Mouse (Mus musculus) olfactory bulb, adult 2 months (tissue): ENCODE measurements around the gene Spock1. TPM values are rescaled to one million over a fixed set of nuclear protein-coding genes. Genes with fewer than 3 reads are reported as not detected.

Source experiments
- H3K27ac ChIP-seq: fragments of 200-500 bp; 2 replicates; pipeline ENCODE4 v1.5.1; 2012; ENCODE audit warnings: low read depth, low read length; ENCODE audit not compliant: insufficient read depth
- H3K4me1 ChIP-seq: fragments of 200-500 bp; 2 replicates; pipeline ENCODE4 v1.6.1; 2012; ENCODE audit warnings: low read length; ENCODE audit not compliant: control insufficient read depth, insufficient read depth
- H3K4me3 ChIP-seq: fragments of 200-500 bp; 2 replicates; pipeline ENCODE4 v1.5.1; 2012; ENCODE audit warnings: mild to moderate bottlenecking, low read depth, low read length, moderate library complexity; ENCODE audit not compliant: insufficient read depth
- CTCF ChIP-seq: fragments of 200-500 bp; IDR thresholded peaks from 2 replicates; pipeline ENCODE4 v1.5.1; 2012; ENCODE audit warnings: low read depth, mild to moderate bottlenecking, low read length, moderate library complexity; ENCODE audit not compliant: insufficient read depth
- POLR2A ChIP-seq: fragments of 200-500 bp; IDR thresholded peaks from 2 replicates; pipeline ENCODE4 v1.6.1; 2012; ENCODE audit warnings: mild to moderate bottlenecking, low read depth, low read length, moderate library complexity; ENCODE audit not compliant: insufficient read depth
- WGBS: fragments of 180-500 bp; shearing (Covaris S2); methylation state at CpG from one replicate; pipeline ENCODE4 v1.1.7; 2018; 5-methylcytosine and 5-hydroxymethylcytosine counted together
- polyA plus RNA-seq: library from polyadenylated mRNA; stranded (reverse); fragments of >200 nt; gene quantifications from 2 replicates; pipeline ENCODE4 v1.2.4, GENCODE M21; 2012; ENCODE audit warnings: low replicate concordance; ENCODE audit not compliant: missing spikeins, insufficient read depth, insufficient read length

Spock1 gene
- polyA plus RNA-seq, 1 experiment: not detected

DNA sequence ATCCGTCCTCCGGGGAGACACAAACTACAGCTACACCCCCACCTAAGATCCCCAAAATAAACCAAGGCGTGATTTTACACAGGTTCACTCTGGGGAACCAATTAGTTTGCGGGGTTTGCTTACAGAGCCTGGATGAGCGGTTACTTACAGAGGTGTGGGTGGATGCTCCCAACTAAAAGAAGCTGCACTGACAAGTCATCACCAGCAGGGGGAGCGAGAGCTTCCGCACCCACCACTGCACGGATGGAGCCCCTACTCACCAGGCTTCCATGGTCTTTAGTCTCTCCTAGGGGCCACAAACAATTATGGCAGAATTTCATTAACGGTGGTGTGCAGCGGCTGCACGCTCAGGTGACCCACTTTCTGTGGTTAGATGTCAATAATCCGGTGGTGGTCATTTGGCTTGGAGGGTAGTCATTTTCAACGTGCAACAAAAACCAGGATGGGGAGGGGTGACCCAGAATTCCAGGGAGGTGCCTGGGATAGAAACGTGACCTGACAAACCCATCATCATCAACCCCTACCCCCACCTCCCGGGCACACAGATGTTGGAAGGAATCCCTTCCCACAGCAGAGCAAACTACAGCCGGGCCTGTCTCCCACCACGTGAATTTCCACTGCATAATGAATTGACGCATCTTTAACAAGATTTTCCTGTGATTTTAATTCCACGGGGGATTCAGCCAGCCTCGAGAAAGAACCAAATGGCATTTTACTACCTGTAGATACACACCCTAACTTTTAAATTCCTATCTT, 186.4 kb downstream of the Spock1 start:
- WGBS: 57% methylated on average over 20 of the region's 20 CpGs
- TF ChIP-seq POLR2A (no peak), CTCF (peak; percentile 52; the same call in 1 of the 2 replicates)
- Histone ChIP-seq H3K4me3 (no peak overlapping the region), H3K27ac (no peak overlapping the region), H3K4me1 (no peaks in the 10 kb centered on the region)

DNA sequence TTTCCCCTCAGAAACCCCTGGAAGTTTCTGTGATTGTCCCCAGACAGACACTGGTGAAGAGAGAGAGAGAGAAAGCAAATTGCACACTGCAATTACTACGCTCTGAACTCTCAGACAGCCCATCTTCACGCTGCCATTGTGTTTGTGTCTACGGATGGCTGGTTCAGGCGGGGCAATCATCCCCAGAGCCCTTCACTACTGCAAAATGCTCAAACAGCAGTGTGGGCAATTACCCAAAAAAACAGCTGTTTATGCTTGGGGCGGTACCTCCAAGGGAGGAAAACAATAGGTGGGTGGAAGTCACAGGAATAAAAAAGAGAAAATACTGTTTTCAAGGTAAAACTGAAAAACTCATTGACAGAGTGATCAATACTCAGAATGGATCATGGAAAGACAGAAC, 190.0 kb downstream of the Spock1 start:
- no peaks in the 10 kb centered on the region for H3K4me1 ChIP-seq
- no peak overlapping the region for H3K4me3 ChIP-seq
- no peak overlapping the region for H3K27ac ChIP-seq
- WGBS: 23% methylated on average over 5 of the region's 5 CpGs
- TF ChIP-seq CTCF: no peak
- no peak for TF ChIP-seq POLR2A

DNA sequence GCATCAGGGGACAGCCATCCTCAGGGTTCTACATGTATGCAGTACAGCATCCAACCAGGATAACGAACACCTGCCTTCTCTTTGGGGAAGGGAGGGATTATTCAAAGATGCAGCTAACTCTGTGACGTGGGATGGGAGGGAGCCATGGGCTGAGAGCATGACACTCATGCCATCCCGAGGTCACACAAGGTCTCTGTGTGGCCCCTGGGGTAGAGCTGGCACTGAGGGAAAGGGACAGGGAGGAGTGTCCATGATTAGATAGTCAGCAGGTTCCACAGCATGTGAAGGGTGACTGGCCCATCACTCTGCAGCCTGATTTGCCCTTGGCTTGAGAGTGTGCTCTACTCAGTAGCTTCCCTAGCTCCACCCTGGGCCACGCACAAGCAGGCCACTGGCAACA, 195.2 kb downstream of the Spock1 start:
- WGBS: 88% methylated on average over 4 of the region's 4 CpGs
- TF ChIP-seq CTCF: no peak
- no peak overlapping the region for H3K27ac ChIP-seq
- no peak overlapping the region for H3K4me3 ChIP-seq
- H3K4me1 ChIP-seq: 0 out of 2 replicates have a peak, but pooled peaks cover 2% of the 10 kb centered on the region

DNA sequence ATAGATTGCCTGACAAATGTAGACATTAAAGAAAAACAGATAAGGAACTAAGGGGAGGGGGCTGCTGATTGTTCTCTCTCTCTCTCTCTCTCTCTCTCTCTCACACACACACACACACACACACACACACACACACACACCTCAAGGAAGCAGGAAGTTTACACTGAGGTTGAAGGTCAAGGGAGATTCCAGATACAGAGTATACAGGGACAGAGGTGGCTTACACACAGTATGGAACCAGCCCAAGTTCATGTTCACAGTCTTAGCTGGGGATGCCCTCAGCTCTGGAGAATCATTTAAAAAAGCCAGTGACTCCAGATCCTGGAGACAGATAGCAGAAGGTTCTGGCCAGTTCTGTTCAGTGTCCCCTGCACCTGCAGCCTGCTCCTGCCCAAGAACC, 199.7 kb downstream of the Spock1 start:
- no peak overlapping the region for H3K27ac ChIP-seq
- 0 out of 2 replicates have a peak, but pooled peaks cover 2% of the 10 kb centered on the region for H3K4me1 ChIP-seq
- no peak overlapping the region for H3K4me3 ChIP-seq
- no peak for TF ChIP-seq POLR2A
- no peak for TF ChIP-seq CTCF

DNA sequence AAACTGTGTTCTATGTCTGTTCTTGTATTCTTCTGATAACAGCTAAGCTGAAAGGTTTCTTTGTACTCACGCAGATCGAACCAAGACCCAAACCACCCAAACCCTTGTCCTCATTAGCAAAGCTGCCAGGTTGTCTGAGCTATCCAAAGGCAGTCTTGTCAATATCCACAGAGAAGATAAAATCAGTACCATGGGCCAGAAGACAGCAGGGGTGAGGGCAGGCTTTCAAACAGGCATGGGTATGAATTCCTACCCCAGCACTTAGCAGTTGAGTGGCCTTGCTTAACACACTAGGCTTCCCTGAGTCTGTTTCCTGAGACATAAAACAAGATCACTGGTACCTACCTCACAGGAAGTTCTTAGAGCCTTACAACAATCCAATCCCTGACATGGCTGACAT, 205.2 kb downstream of the Spock1 start:
- Histone ChIP-seq H3K4me1 (no peaks in the 10 kb centered on the region), H3K27ac (no peak overlapping the region), H3K4me3 (no peak overlapping the region)
- TF ChIP-seq POLR2A: no peak
- TF ChIP-seq CTCF: no peak
- 87% methylated on average over 2 of the region's 2 CpGs for WGBS

DNA sequence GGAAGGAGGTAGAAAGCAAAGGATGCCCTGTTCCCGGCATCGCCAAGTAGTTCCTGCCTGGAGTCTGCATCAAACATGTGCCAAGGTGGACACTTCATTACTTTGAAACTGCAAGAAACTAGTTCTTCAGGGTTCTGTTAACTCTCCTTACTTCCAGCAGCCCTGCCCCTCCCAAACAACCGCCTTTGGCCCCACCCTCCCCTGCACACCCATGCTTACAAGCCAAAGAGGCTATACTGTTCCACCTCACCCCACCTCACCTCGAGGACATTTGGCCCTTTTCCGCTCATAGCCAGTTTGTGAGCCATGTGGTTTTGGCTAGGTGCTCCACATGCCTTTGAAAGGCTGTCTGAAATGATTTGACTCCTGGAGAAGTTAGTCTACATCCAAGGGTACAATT, 211.4 kb downstream of the Spock1 start:
- Histone ChIP-seq H3K4me1 (no peaks in the 10 kb centered on the region), H3K27ac (no peak overlapping the region), H3K4me3 (no peak overlapping the region)
- no peak for TF ChIP-seq POLR2A
- no peak for TF ChIP-seq CTCF
- WGBS: 82% methylated on average over 5 of the region's 5 CpGs

DNA sequence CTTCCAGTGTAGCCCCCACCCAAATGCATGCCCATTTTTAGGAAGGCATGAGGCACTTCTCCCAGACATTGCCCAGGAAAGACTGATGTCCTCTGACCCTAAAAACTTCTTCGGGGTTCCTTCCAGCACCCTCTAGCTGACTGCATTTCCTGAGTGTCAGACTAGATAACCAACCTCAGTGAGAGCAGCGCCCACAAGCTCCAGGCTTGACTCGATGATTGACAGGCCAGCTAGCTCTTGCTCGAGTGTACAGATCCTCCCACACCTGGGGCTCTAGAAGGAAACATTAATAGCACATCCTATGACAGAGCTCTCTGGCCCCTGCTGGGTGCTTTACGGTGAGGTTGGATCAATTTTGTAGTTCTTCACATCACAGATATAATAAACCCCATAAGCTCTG, 219.2 kb downstream of the Spock1 start:
- H3K27ac ChIP-seq: no peak overlapping the region
- TF ChIP-seq POLR2A (no peak), CTCF (no peak)
- 86% methylated on average over 5 of the region's 5 CpGs for WGBS

DNA sequence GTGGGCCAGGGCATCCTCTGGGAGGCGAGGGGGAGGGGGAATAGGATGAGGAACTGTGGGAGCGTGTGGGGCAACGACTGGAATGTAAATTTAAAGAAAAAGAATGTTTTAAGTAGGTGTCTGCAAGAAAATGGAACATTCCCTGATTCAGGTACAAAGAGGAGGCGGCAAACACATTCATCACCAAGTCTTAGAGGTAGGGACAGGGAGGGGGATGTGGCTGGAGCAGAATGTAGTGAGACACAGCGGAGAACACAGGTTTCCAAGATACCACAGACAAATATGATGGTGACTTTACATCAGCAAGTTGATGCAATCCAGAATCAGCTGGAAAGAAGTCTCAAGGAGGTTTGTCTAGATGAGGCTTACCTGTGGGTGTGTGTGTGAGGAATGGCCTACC, 221.7 kb downstream of the Spock1 start:
- no peak overlapping the region for H3K27ac ChIP-seq
- TF ChIP-seq POLR2A: no peak
- no peak for TF ChIP-seq CTCF
- 0 out of 2 replicates have a peak, but pooled peaks cover 2% of the 10 kb centered on the region for H3K4me1 ChIP-seq
- WGBS: 88% methylated on average over 5 of the region's 5 CpGs
- H3K4me3 ChIP-seq: no peak overlapping the region

More for the DNA sequence above, 219.2 kb downstream of the Spock1 start:
- Histone ChIP-seq H3K4me3 (no peak overlapping the region), H3K4me1 (0 out of 2 replicates have a peak, but pooled peaks cover 2% of the 10 kb centered on the region)

DNA sequence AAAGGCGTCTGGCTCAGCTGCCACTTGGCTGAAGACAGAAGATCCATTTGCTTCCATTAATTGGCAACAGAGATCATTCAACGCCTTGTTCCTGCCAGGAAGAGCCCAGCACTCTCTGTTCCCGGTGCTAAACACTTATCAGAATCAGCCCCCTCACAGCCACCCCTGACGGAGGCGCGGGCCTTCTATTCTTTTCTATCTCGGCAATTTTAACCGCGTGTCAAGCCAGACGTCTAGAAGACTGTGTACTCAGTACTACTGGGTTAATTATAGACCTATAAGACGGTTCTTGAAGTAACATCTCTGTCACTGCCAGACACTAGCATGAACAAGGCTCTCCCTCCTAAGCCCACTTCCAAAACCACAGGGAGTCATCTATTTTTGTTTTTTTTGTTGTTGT, 222.9 kb downstream of the Spock1 start:
- Histone ChIP-seq H3K4me1 (peaks cover 2% of the 10 kb centered on the region; the same call in 1 of the 2 replicates), H3K4me3 (no peak overlapping the region), H3K27ac (no peak overlapping the region)
- TF ChIP-seq POLR2A: no peak
- TF ChIP-seq CTCF: no peak
- WGBS: 51% methylated on average over 11 of the region's 11 CpGs
